Mouse (Mus musculus) lung, postnatal 25 days (tissue): ENCODE results near the gene H6pd.

Source experiments
- DNase-seq: peaks from one replicate; pipeline ENCODE4 v3.0.0; 2022; ENCODE audit warnings: low spot score

H6pd gene

GRCm38 (mm10) chr4:149998786-149999509 is 9.9 kb downstream of the H6pd start:
- DNase-seq: no peak

GRCm38 (mm10) chr4:149997999-149998398 is 10.8 kb downstream of the H6pd start:
- DNase-seq: no peak

- peak; percentile 40 for DNase-seq
These were observed 12.4 kb downstream of the H6pd start for GRCm38 (mm10) chr4:149996440-149996839.

GRCm38 (mm10) chr4:149995911-149996310 is 12.9 kb downstream of the H6pd start:
- DNase-seq: no peak

- no peak for DNase-seq
These were observed 14.6 kb downstream of the H6pd start for GRCm38 (mm10) chr4:149994218-149994617.

- DNase-seq: no peak
These were observed 16.2 kb downstream of the H6pd start for GRCm38 (mm10) chr4:149992670-149993032.

- DNase-seq: no peak
These were observed 16.8 kb downstream of the H6pd start for GRCm38 (mm10) chr4:149991755-149992669.

- no peak for DNase-seq
These were observed 17.7 kb downstream of the H6pd start for GRCm38 (mm10) chr4:149990954-149991633.

GRCm38 (mm10) chr4:149990212-149990953 is 18.4 kb downstream of the H6pd start:
- no peak for DNase-seq

- DNase-seq: peak; percentile 92
These were observed 19.8 kb downstream of the H6pd start for GRCm38 (mm10) chr4:149988931-149989556.

GRCm38 (mm10) chr4:149988301-149988700 is 20.5 kb downstream of the H6pd start:
- no peak for DNase-seq

GRCm38 (mm10) chr4:149986671-149987417 is 22.0 kb downstream of the H6pd start:
- DNase-seq: no peak

GRCm38 (mm10) chr4:149983921-149984645 is 24.7 kb downstream of the H6pd start:
- no peak for DNase-seq

GRCm38 (mm10) chr4:149982154-149982553 is 26.7 kb downstream of the H6pd start:
- DNase-seq: no peak

- peak; percentile 81 for DNase-seq
These were observed 29.0 kb downstream of the H6pd start for GRCm38 (mm10) chr4:149979819-149980308.

GRCm38 (mm10) chr4:149978820-149979219 is 30.0 kb downstream of the H6pd start:
- no peak for DNase-seq

GRCm38 (mm10) chr4:149977801-149978544 is 30.9 kb downstream of the H6pd start:
- no peak for DNase-seq

GRCm38 (mm10) chr4:149977181-149977580 is 31.6 kb downstream of the H6pd start:
- no peak for DNase-seq

- DNase-seq: no peak
These were observed 33.0 kb downstream of the H6pd start for GRCm38 (mm10) chr4:149975730-149976254.
